Mouse (Mus musculus) CH12F3 (cell line): Measurements from ENCODE around the gene Tfe3.
"Not testable (repeated sequence)": the region's sequence is repeated elsewhere in the genome, so short reads cannot be mapped to it uniquely, and the experiment has no call there.

Experiments used
- in situ Hi-C: fragments of 300-500 bp; cut with MboI; formaldehyde crosslinking; loops from 2 replicates; pipeline ENCODE4 v1.14.3; 2020; ENCODE audit warnings: low sequenced_read_pairs

Tfe3 gene

GRCm38 (mm10) chrX:7750432-7751116, 11.8 kb upstream of the Tfe3 start, which contains the start of gene Ccdc120:
Ccdc120 (minus strand) TSS chrX:7750905.
- in situ Hi-C loops, result no loop called here

GRCm38 (mm10) chrX:7753627-7754026, 8.7 kb upstream of the Tfe3 start:
- in situ Hi-C loops, result not testable (repeated sequence)

- in situ Hi-C loops, result no loop called here
These were observed 499 bp downstream of the Tfe3 start for GRCm38 (mm10) chrX:7762921-7763197.

GRCm38 (mm10) chrX:7763631-7764393, 1.5 kb downstream of the Tfe3 start:
- in situ Hi-C loops, result no loop called here

GRCm38 (mm10) chrX:7764657-7765280, 2.4 kb downstream of the Tfe3 start:
- in situ Hi-C loops, result no loop called here

GRCm38 (mm10) chrX:7765281-7765670, 2.9 kb downstream of the Tfe3 start:
- in situ Hi-C loops, result no loop called here

- in situ Hi-C loops, result no loop called here
These were observed 3.4 kb downstream of the Tfe3 start for GRCm38 (mm10) chrX:7765764-7766163.

- in situ Hi-C loops, result no loop called here
These were observed 7.1 kb downstream of the Tfe3 start for GRCm38 (mm10) chrX:7769302-7770017.

- in situ Hi-C loops, result no loop called here
These were observed 10.4 kb downstream of the Tfe3 start for GRCm38 (mm10) chrX:7772766-7773165.

GRCm38 (mm10) chrX:7775501-7776205, 13.3 kb downstream of the Tfe3 start:
- in situ Hi-C loops, result no loop called here

GRCm38 (mm10) chrX:7776329-7777082, 14.1 kb downstream of the Tfe3 start:
- in situ Hi-C loops, result no loop called here

GRCm38 (mm10) chrX:7778450-7779244, 16.3 kb downstream of the Tfe3 start:
- in situ Hi-C loops, result no loop called here

GRCm38 (mm10) chrX:7779294-7779693, 16.9 kb downstream of the Tfe3 start:
- in situ Hi-C loops, result no loop called here

GRCm38 (mm10) chrX:7782603-7783092, 20.3 kb downstream of the Tfe3 start:
- in situ Hi-C loops, result no loop called here

GRCm38 (mm10) chrX:7789542-7790136, 27.3 kb downstream of the Tfe3 start, which contains the start of gene Gripap1:
Gripap1 (plus strand) TSS chrX:7789765.
- in situ Hi-C loops, result no loop called here

- in situ Hi-C loops, result no loop called here
These were observed 27.9 kb downstream of the Tfe3 start for GRCm38 (mm10) chrX:7790309-7790708.

GRCm38 (mm10) chrX:7793361-7793760, 31.0 kb downstream of the Tfe3 start:
- in situ Hi-C loops, result no loop called here

- in situ Hi-C loops, result no loop called here
These were observed 32.7 kb downstream of the Tfe3 start for GRCm38 (mm10) chrX:7795016-7795415.

- in situ Hi-C loops, result no loop called here
These were observed 35.0 kb downstream of the Tfe3 start for GRCm38 (mm10) chrX:7797327-7797726.
